Mouse (Mus musculus): ENCODE measurements at regions not wholly inside any gene's neighbourhood (a gene's known extent, or its start where the extent isn't known, plus 50 kb on each side); places are given as distances from the start of the nearest gene placed in this dataset.

DNA sequence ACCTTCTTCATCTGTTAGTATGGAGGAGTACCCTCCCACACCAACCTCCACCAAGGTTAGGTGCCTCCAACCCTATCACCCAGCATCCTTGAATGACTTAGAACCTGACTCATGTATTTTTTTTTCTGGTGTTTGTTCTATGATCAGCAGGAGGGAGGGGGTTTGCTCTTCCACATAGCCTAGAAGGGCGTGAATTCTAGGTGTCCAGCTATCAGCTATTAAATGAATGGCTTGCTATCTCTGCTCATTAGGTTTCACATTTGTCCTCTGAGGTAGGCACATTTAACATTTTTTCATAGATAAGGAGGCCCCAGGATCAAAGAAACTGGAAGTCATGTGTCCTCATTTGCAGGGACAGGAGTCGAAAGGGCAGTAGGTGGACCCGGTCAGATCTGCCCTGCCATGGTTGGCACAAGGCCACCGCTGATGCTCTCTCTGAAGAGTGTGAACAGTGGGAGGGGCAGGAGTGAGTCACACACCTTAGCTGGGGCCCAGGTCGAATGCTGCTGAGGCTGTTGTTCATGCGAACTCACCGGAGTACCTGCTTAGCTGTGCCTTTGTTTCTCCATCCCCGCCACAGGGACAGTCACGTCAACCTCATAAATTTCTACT lies 424.4 kb downstream of the Med13l start:
- no peak overlapping the region for H3K4me3 ChIP-seq (ENCODE audit: insufficient read depth, low read length)
- TF ChIP-seq CTCF (IDR thresholded peaks at IDR 0.05; ENCODE audit: extremely low read depth, insufficient read depth, low read length) (no peak), POLR2A (IDR thresholded peaks at IDR 0.05; ENCODE audit: extremely low read depth, insufficient read depth, low read length) (no peak)
- H3K4me1 ChIP-seq (ENCODE audit: control insufficient read depth, insufficient read depth, low read length), result no peaks in the 10 kb centered on the region
- H3K27ac ChIP-seq (ENCODE audit: insufficient read depth, low read length), result no peak overlapping the region

DNA sequence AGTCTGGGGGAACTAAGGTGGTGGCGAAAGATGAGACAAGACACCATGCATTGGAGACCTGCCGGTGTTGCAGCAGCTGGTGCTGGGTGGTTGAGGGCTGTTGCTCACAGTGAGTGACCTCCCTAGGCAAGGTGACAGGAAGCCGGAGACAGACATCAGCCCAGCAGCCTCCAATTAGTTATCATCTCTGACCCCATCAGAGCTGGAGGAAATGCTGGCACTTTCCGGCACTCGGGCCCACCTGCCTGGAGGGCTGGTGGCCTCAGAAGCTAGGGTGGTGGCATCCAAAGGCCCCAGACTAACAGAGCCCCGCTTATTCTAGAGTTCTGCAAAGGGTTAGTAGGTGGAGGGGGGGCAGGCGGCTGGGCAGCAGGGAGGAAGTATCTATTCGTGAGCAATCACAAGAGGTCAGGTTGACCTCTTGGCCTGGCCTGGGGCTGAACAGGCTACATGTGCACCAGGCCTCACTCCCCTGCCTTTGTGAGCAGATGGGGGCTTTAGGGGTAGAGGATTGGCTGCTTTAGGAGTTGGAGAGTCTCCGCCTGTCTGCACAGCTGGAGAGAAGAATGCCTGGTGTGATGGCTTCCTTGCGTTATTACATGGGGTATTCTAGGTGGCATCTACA lies 427.0 kb downstream of the Med13l start:
- Histone ChIP-seq H3K4me3 (ENCODE audit: insufficient read depth, low read length) (no peak overlapping the region), H3K27ac (ENCODE audit: insufficient read depth, low read length) (no peak overlapping the region), H3K4me1 (ENCODE audit: control insufficient read depth, insufficient read depth, low read length) (no peaks in the 10 kb centered on the region)
- TF ChIP-seq POLR2A (IDR thresholded peaks at IDR 0.05; ENCODE audit: extremely low read depth, insufficient read depth, low read length) (no peak), CTCF (IDR thresholded peaks at IDR 0.05; ENCODE audit: extremely low read depth, insufficient read depth, low read length) (no peak)

DNA sequence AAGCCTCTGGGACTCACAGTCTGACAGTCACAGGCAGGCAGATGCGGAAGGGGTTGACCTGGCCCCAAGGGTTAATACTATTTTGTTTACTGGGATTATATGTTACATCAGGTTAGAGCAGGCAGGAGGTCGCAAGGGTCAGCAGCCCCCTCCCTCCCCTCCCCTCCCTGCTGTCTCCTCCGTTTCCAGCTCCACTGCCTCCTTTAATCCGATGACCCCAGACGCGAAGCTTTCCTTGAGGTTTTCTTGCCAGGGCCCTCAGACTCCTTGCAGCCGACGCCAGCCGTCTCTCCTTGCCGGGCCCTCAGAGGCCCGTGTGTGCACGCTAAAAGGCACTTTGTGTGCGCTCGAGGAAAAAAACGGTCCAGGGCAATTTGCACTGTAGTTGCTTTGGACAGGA lies 438.6 kb downstream of the Med13l start:
- Histone ChIP-seq H3K4me1 (ENCODE audit: control insufficient read depth, insufficient read depth, low read length) (no peaks in the 10 kb centered on the region), H3K27ac (ENCODE audit: insufficient read depth, low read length) (no peak overlapping the region), H3K4me3 (ENCODE audit: insufficient read depth, low read length) (no peak overlapping the region)
- TF ChIP-seq CTCF (IDR thresholded peaks at IDR 0.05; ENCODE audit: extremely low read depth, insufficient read depth, low read length), result no peak
- no peak for TF ChIP-seq POLR2A (IDR thresholded peaks at IDR 0.05; ENCODE audit: extremely low read depth, insufficient read depth, low read length)

DNA sequence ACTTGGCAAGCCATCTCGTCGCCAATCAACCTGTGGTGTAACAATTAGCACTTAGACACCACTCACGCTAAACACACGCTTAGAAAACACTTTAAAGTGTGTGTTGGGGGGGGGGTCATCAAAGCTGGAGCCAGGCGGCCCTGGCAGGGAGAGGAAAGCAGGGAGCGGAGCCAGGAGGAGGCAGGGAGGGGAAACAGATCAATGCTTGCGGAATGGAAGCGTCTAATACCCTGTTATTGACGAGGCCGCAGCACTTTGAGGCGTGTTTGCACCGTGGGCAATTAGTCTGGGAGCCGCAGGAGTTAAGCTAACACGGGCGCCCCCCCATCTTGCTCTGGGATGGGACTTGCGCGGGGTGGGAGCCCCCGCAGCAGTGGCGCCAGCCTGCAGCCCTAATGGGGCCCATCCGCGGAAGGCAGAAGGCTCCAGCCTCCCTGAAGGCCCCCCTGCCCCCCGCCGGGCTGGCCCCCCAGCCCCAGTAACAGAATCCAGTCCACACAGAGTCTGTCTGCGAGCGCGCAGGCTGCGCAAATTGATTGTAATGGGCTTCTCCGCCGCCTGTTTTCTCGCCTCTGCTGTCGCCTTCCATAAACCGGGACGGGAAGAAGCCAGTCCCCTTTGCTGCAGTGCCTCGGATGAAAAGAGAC lies 445.5 kb downstream of the Med13l start:
- TF ChIP-seq CTCF (IDR thresholded peaks at IDR 0.05; ENCODE audit: extremely low read depth, insufficient read depth, low read length) (no peak), POLR2A (IDR thresholded peaks at IDR 0.05; ENCODE audit: extremely low read depth, insufficient read depth, low read length) (no peak)
- Histone ChIP-seq H3K4me1 (ENCODE audit: control insufficient read depth, insufficient read depth, low read length) (no peaks in the 10 kb centered on the region), H3K27ac (ENCODE audit: insufficient read depth, low read length) (no peak overlapping the region), H3K4me3 (ENCODE audit: insufficient read depth, low read length) (no peak overlapping the region)

DNA sequence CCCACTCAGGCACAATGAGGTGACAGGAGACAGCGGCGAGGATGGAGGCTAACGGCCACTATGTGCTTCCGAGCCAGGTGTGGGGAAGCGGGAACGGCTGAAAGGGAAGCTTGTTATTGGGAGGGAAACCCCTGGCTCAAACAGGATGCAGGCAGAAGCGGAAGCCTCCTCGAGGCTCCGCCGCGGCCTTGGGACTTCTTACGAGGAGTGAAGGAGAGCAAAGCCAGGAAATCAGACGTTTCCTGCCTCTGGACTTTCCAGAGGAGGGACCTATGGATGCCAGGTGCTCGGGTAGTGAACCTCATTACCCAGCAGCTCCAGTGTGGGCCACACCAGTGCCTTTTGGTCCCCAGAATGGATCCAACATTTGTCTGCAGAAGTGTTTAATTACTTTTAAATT lies 449.6 kb downstream of the Med13l start:
- TF ChIP-seq POLR2A (IDR thresholded peaks at IDR 0.05; ENCODE audit: extremely low read depth, insufficient read depth, low read length), result no peak
- no peak for TF ChIP-seq CTCF (IDR thresholded peaks at IDR 0.05; ENCODE audit: extremely low read depth, insufficient read depth, low read length)
- no peak overlapping the region for H3K27ac ChIP-seq (ENCODE audit: insufficient read depth, low read length)
- H3K4me3 ChIP-seq (ENCODE audit: insufficient read depth, low read length), result no peak overlapping the region
- H3K4me1 ChIP-seq (ENCODE audit: control insufficient read depth, insufficient read depth, low read length), result no peaks in the 10 kb centered on the region

DNA sequence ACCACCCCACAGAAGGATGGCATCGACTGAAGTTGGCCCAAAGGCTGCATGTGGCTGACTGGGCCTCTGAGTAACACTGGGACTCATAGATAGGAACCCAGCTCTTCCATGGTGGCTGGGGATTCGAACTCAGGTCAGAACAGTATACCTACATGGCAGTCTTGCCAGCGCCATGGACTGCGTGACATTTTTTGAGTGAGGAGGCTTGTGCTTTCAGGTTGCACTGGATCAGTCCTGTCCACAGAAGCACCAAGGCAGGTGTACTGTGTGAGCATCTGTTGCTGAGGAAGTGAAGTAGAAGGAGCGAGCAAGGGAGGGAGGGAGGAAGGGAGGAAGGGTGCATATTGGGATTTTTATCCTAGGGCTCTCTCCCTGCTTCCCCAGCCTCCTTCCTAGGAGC lies 454.7 kb downstream of the Med13l start:
- no peak overlapping the region for H3K27ac ChIP-seq (ENCODE audit: insufficient read depth, low read length)
- H3K4me1 ChIP-seq (ENCODE audit: control insufficient read depth, insufficient read depth, low read length), result no peaks in the 10 kb centered on the region
- H3K4me3 ChIP-seq (ENCODE audit: insufficient read depth, low read length), result no peak overlapping the region
- TF ChIP-seq POLR2A (IDR thresholded peaks at IDR 0.05; ENCODE audit: extremely low read depth, insufficient read depth, low read length) (no peak), CTCF (IDR thresholded peaks at IDR 0.05; ENCODE audit: extremely low read depth, insufficient read depth, low read length) (no peak)

DNA sequence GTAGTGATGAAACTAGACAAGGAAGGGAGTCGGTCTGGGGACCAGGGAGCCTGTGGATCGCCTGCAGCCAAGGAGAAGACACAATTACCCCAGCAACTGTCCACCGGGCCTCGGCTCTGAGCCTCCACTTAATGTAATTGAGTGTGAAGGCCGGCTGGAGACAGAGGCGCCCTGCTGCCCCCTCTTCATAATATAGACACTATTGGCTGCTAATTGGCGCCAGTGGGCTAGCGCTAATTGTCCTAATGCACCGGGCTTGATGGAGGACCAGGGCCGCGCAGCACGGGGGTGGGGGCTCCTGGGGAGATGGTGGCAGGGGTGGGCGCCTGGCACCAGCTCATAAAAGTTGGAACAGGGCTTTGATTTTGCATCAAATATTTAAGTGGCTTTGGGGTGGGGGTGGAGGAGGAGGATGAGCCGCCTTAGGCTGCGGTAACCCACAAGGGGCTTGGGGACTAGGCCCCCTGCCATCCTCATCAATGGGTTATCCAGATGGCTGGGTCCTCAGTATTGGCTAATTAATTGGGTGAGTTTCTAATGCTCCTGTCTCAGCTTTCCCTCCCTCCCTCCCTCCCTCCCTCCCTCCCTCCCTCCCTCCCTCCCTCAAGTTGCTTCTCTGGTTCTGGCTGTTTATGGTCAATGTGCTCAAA lies 455.3 kb downstream of the Med13l start:
- no peak for TF ChIP-seq POLR2A (IDR thresholded peaks at IDR 0.05; ENCODE audit: extremely low read depth, insufficient read depth, low read length)
- no peak for TF ChIP-seq CTCF (IDR thresholded peaks at IDR 0.05; ENCODE audit: extremely low read depth, insufficient read depth, low read length)
- H3K4me1 ChIP-seq (ENCODE audit: control insufficient read depth, insufficient read depth, low read length), result no peaks in the 10 kb centered on the region

DNA sequence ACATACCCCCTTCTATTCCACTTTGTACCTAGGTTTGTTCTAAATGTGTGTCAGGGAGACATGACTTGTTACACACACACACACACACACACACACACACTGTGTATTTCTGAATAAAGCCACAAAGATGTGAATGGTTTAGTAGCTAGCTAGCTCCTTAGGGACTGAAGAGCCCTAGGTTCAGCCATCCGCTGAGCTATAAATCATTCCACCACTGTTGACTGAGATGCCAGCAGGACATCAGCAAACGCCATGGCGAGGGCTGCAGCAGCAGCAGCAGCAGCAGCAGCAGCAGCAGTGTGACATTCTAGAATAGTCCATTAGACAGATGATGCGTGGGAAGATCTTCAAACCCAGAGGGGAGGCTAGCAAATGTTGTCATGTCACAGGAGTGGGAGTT lies 455.9 kb downstream of the Med13l start:
- TF ChIP-seq CTCF (IDR thresholded peaks at IDR 0.05; ENCODE audit: extremely low read depth, insufficient read depth, low read length) (no peak), POLR2A (IDR thresholded peaks at IDR 0.05; ENCODE audit: extremely low read depth, insufficient read depth, low read length) (no peak)
- Histone ChIP-seq H3K4me1 (ENCODE audit: control insufficient read depth, insufficient read depth, low read length) (no peaks in the 10 kb centered on the region), H3K4me3 (ENCODE audit: insufficient read depth, low read length) (no peak overlapping the region), H3K27ac (ENCODE audit: insufficient read depth, low read length) (no peak overlapping the region)

More for the DNA sequence above, 455.3 kb downstream of the Med13l start:
- no peak overlapping the region for H3K4me3 ChIP-seq (ENCODE audit: insufficient read depth, low read length)
- H3K27ac ChIP-seq (ENCODE audit: insufficient read depth, low read length), result no peak overlapping the region

DNA sequence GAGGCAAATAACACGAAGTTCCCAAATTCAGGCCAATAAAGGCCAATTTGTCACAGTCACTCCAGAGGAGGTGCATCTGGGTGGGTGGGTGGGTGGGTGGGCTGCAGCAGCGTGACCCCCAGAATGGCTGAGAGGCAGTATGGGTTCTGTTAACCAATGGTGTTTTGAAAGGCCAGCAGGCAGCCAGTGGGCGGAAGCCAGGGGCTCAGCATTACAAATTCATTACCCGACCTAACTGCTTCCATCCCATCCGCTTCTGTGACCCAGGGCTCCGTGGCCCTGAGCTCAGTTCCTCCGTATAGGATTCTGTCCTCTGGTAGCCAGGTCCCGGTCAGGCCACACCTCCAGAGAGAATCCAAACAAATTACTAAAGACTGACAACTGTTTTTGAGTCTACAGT lies 463.5 kb downstream of the Med13l start:
- TF ChIP-seq POLR2A (IDR thresholded peaks at IDR 0.05; ENCODE audit: extremely low read depth, insufficient read depth, low read length) (no peak), CTCF (IDR thresholded peaks at IDR 0.05; ENCODE audit: extremely low read depth, insufficient read depth, low read length) (no peak)
- Histone ChIP-seq H3K27ac (ENCODE audit: insufficient read depth, low read length) (no peak overlapping the region), H3K4me3 (ENCODE audit: insufficient read depth, low read length) (no peak overlapping the region)

More for the DNA sequence above, 463.5 kb downstream of the Med13l start:
- no peaks in the 10 kb centered on the region for H3K4me1 ChIP-seq (ENCODE audit: control insufficient read depth, insufficient read depth, low read length)
